Mouse (Mus musculus) bone marrow macrophage, adult 2 months (primary cell): ENCODE results near the gene Rreb1.

Experiments used
- CTCF ChIP-seq: IDR thresholded peaks from 2 replicates; pipeline ENCODE4 v1.5.1; 2012; ENCODE audit warnings: low read depth, mild to moderate bottlenecking, low read length, moderate library complexity
- POLR2A ChIP-seq: IDR thresholded peaks from 2 replicates; pipeline ENCODE4 v1.6.1; 2012; ENCODE audit warnings: mild to moderate bottlenecking, low read depth, low read length, borderline replicate concordance

- TF ChIP-seq CTCF: no peak
- TF ChIP-seq POLR2A: no peak
These were observed 135.8 kb downstream of the Rreb1 start for GRCm38 (mm10) chr13:37913963-37914362.
